Mouse (Mus musculus) embryonic fibroblast, embryonic 13.5 days (primary cell): ENCODE results near the gene Mpp3.

Experiments used
- CTCF ChIP-seq: IDR thresholded peaks from 2 replicates; pipeline ENCODE4 v1.5.1; 2011; ENCODE audit warnings: mild to moderate bottlenecking, control low read depth, low read length, moderate library complexity, borderline replicate concordance; ENCODE audit not compliant: insufficient read depth
- POLR2A ChIP-seq: IDR thresholded peaks from 2 replicates; pipeline ENCODE4 v1.6.1; 2011; ENCODE audit warnings: low read depth, mild to moderate bottlenecking, control low read depth, low read length, moderate library complexity

DNA sequence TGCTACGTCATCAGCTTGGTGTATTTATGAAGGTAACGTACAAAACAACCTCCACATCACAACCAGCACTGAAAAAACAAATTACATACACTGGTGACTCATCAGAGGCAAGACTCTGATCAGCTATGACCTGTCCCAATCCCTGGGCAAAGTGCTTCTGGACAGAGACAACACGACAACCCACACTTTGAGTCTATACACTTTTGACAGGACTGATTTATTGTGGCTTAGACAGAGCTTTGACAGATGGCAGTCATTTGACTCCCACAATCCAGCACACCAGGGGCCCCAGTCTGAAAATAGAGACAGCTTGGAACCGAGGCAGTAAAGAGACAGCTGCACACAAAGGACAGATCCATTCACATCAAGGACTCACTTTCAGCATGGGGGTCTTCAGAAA is 28.8 kb downstream of the Mpp3 start:
- no peak for TF ChIP-seq CTCF
- TF ChIP-seq POLR2A: no peak
